Mouse (Mus musculus): ENCODE results near the gene Plvap. TPM values are rescaled to one million over a fixed set of nuclear protein-coding genes. Genes with fewer than 3 reads are reported as not detected.
A peak's percentile ranks its signal among the peaks of the same experiment; 100 is the strongest.

Gene Plvap
- polyA plus RNA-seq, 1 experiment from 2014 or later, result 59.0 TPM

- no peak for DNase-seq (ENCODE audit: low spot score)
- WGBS, result 81% methylated on average over 1 of the region's 1 CpGs
These were observed 43.6 kb downstream of the Plvap start for GRCm38 (mm10) chr8:71468001-71468400.

GRCm38 (mm10) chr8:71467201-71467600, 44.4 kb downstream of the Plvap start:
- Histone ChIP-seq H3K4me1 (ENCODE audit: control insufficient read depth, insufficient read depth, low read length) (peaks cover 26% of the 10 kb centered on the region), H3K27ac (replicated peaks; ENCODE audit: low read depth, low read length) (no peak overlapping the region), H3K4me2 (ENCODE audit: low read depth, low read length) (no peak overlapping the region), H3K4me3 (ENCODE audit: low read depth, low read length) (no peak overlapping the region), H3K9me3 (ENCODE audit: control insufficient read depth, low read length) (no peaks in the 10 kb centered on the region), H3K36me3 (ENCODE audit: control insufficient read depth, insufficient read depth, low read length) (peaks cover 14% of the 10 kb centered on the region), H3K27me3 (replicated peaks; ENCODE audit: control insufficient read depth, insufficient read depth, low read length) (no peaks in the 10 kb centered on the region), H3K9ac (ENCODE audit: low read depth, low read length) (no peak overlapping the region)
- ATAC-seq (ENCODE audit: low read depth) (no peak), DNase-seq (ENCODE audit: low spot score) (no peak)
- 90% methylated on average over 2 of the region's 2 CpGs for WGBS

More at GRCm38 (mm10) chr8:71468001-71468400, 43.6 kb downstream of the Plvap start:
- Histone ChIP-seq H3K4me1 (ENCODE audit: control insufficient read depth, insufficient read depth, low read length) (peaks cover 18% of the 10 kb centered on the region), H3K27me3 (replicated peaks; ENCODE audit: control insufficient read depth, insufficient read depth, low read length) (no peaks in the 10 kb centered on the region), H3K27ac (replicated peaks; ENCODE audit: low read depth, low read length) (no peak overlapping the region), H3K4me3 (ENCODE audit: low read depth, low read length) (no peak overlapping the region), H3K36me3 (ENCODE audit: control insufficient read depth, insufficient read depth, low read length) (peaks cover 22% of the 10 kb centered on the region), H3K9ac (ENCODE audit: low read depth, low read length) (no peak overlapping the region), H3K9me3 (ENCODE audit: control insufficient read depth, low read length) (no peaks in the 10 kb centered on the region), H3K4me2 (ENCODE audit: low read depth, low read length) (no peak overlapping the region)
- ATAC-seq (ENCODE audit: low read depth), result no peak

GRCm38 (mm10) chr8:71466198-71466597, 45.4 kb downstream of the Plvap start:
- Histone ChIP-seq H3K36me3 (ENCODE audit: control insufficient read depth, insufficient read depth, low read length) (peaks cover 12% of the 10 kb centered on the region), H3K9ac (ENCODE audit: low read depth, low read length) (no peak overlapping the region), H3K4me1 (ENCODE audit: control insufficient read depth, insufficient read depth, low read length) (peaks cover 27% of the 10 kb centered on the region), H3K4me3 (ENCODE audit: low read depth, low read length) (no peak overlapping the region), H3K4me2 (ENCODE audit: low read depth, low read length) (no peak overlapping the region), H3K27me3 (replicated peaks; ENCODE audit: control insufficient read depth, insufficient read depth, low read length) (no peaks in the 10 kb centered on the region), H3K27ac (replicated peaks; ENCODE audit: low read depth, low read length) (no peak overlapping the region), H3K9me3 (ENCODE audit: control insufficient read depth, low read length) (no peaks in the 10 kb centered on the region)
- ATAC-seq (ENCODE audit: low read depth), result no peak
- WGBS, result 98% methylated on average over 5 of the region's 5 CpGs
- DNase-seq (ENCODE audit: low spot score), result no peak

GRCm38 (mm10) chr8:71465733-71466132, 45.8 kb downstream of the Plvap start:
- no peak for DNase-seq (ENCODE audit: low spot score)
- no peak for ATAC-seq (ENCODE audit: low read depth)
- peaks cover 27% of the 10 kb centered on the region for H3K4me1 ChIP-seq (ENCODE audit: control insufficient read depth, insufficient read depth, low read length)
- H3K9me3 ChIP-seq (ENCODE audit: control insufficient read depth, low read length), result no peaks in the 10 kb centered on the region
- WGBS, result 79% methylated on average over 8 of the region's 8 CpGs
- no peaks in the 10 kb centered on the region for H3K27me3 ChIP-seq (replicated peaks; ENCODE audit: control insufficient read depth, insufficient read depth, low read length)
- H3K4me3 ChIP-seq (ENCODE audit: low read depth, low read length), result peak overlapping the region; percentile 91
- H3K9ac ChIP-seq (ENCODE audit: low read depth, low read length), result peak overlapping the region; percentile 72
- peak overlapping the region; percentile 93 for H3K4me2 ChIP-seq (ENCODE audit: low read depth, low read length)
- H3K36me3 ChIP-seq (ENCODE audit: control insufficient read depth, insufficient read depth, low read length), result peaks cover 13% of the 10 kb centered on the region
- H3K27ac ChIP-seq (replicated peaks; ENCODE audit: low read depth, low read length), result no peak overlapping the region

- H3K27me3 ChIP-seq (replicated peaks; ENCODE audit: control insufficient read depth, insufficient read depth, low read length), result no peaks in the 10 kb centered on the region
- no peaks in the 10 kb centered on the region for H3K9me3 ChIP-seq (ENCODE audit: control insufficient read depth, low read length)
- DNase-seq (ENCODE audit: low spot score), result peak; percentile 99
- H3K9ac ChIP-seq (ENCODE audit: low read depth, low read length), result peak within 1 kb of the TSS; percentile 82
- peak within 1 kb of the TSS; percentile 91 for H3K4me3 ChIP-seq (ENCODE audit: low read depth, low read length)
- H3K36me3 ChIP-seq (ENCODE audit: control insufficient read depth, insufficient read depth, low read length), result peaks cover 22% of the 10 kb centered on the region
- H3K4me1 ChIP-seq (ENCODE audit: control insufficient read depth, insufficient read depth, low read length), result peaks cover 23% of the 10 kb centered on the region
- under 1% methylated on average over 52 of the region's 59 CpGs for WGBS
- peak within 1 kb of the TSS; percentile 90 for H3K27ac ChIP-seq (replicated peaks; ENCODE audit: low read depth, low read length)
- peak within 1 kb of the TSS; percentile 93 for H3K4me2 ChIP-seq (ENCODE audit: low read depth, low read length)
- ATAC-seq (ENCODE audit: low read depth), result peak; percentile 76
These were observed 46.7 kb downstream of the Plvap start, which contains the start of gene Mrpl34 for GRCm38 (mm10) chr8:71464513-71465500. TSS of gene Mrpl34 (plus strand) at chr8:71464959.

GRCm38 (mm10) chr8:71463188-71464033, 48.1 kb downstream of the Plvap start, which contains the start of gene Abhd8:
TSS of gene Abhd8 (minus strand) at chr8:71463655.
- Histone ChIP-seq H3K9ac (ENCODE audit: low read depth, low read length) (peak within 1 kb of the TSS; percentile 82), H3K27ac (replicated peaks; ENCODE audit: low read depth, low read length) (peak within 1 kb of the TSS; percentile 90), H3K4me1 (ENCODE audit: control insufficient read depth, insufficient read depth, low read length) (peaks cover 20% of the 10 kb centered on the region; the same call in 1 of the 2 replicates), H3K4me3 (ENCODE audit: low read depth, low read length) (peak within 1 kb of the TSS; percentile 91), H3K36me3 (ENCODE audit: control insufficient read depth, insufficient read depth, low read length) (peaks cover 36% of the 10 kb centered on the region), H3K9me3 (ENCODE audit: control insufficient read depth, low read length) (no peaks in the 10 kb centered on the region), H3K4me2 (ENCODE audit: low read depth, low read length) (peak within 1 kb of the TSS; percentile 93), H3K27me3 (replicated peaks; ENCODE audit: control insufficient read depth, insufficient read depth, low read length) (no peaks in the 10 kb centered on the region)
- ATAC-seq (ENCODE audit: low read depth) (peak; percentile 88), DNase-seq (ENCODE audit: low spot score) (peak; percentile 98)
- under 1% methylated on average over 26 of the region's 55 CpGs for WGBS

GRCm38 (mm10) chr8:71462786-71463185, 48.8 kb downstream of the Plvap start:
- Histone ChIP-seq H3K9me3 (ENCODE audit: control insufficient read depth, low read length) (no peaks in the 10 kb centered on the region), H3K4me1 (ENCODE audit: control insufficient read depth, insufficient read depth, low read length) (peaks cover 20% of the 10 kb centered on the region; the same call in 1 of the 2 replicates), H3K36me3 (ENCODE audit: control insufficient read depth, insufficient read depth, low read length) (peaks cover 42% of the 10 kb centered on the region), H3K4me2 (ENCODE audit: low read depth, low read length) (peak overlapping the region; percentile 93), H3K27ac (replicated peaks; ENCODE audit: low read depth, low read length) (peak overlapping the region; percentile 39; the same call in 1 of the 2 replicates), H3K27me3 (replicated peaks; ENCODE audit: control insufficient read depth, insufficient read depth, low read length) (no peaks in the 10 kb centered on the region), H3K4me3 (ENCODE audit: low read depth, low read length) (peak overlapping the region; percentile 91), H3K9ac (ENCODE audit: low read depth, low read length) (peak overlapping the region; percentile 82)
- WGBS, result 10% methylated on average over 12 of the region's 16 CpGs
- DNase-seq (ENCODE audit: low spot score) (peak; percentile 54), ATAC-seq (ENCODE audit: low read depth) (no peak)

- DNase-seq (ENCODE audit: low spot score), result no peak
- Histone ChIP-seq H3K9me3 (ENCODE audit: control insufficient read depth, low read length) (no peaks in the 10 kb centered on the region), H3K9ac (ENCODE audit: low read depth, low read length) (peak overlapping the region; percentile 82), H3K27me3 (replicated peaks; ENCODE audit: control insufficient read depth, insufficient read depth, low read length) (no peaks in the 10 kb centered on the region), H3K4me2 (ENCODE audit: low read depth, low read length) (peak overlapping the region; percentile 93), H3K27ac (replicated peaks; ENCODE audit: low read depth, low read length) (no peak overlapping the region), H3K4me3 (ENCODE audit: low read depth, low read length) (peak overlapping the region; percentile 91), H3K36me3 (ENCODE audit: control insufficient read depth, insufficient read depth, low read length) (peaks cover 45% of the 10 kb centered on the region), H3K4me1 (ENCODE audit: control insufficient read depth, insufficient read depth, low read length) (peaks cover 20% of the 10 kb centered on the region; the same call in 1 of the 2 replicates)
- ATAC-seq (ENCODE audit: low read depth), result no peak
- WGBS, result 68% methylated on average over 4 of the region's 4 CpGs
These were observed 49.4 kb downstream of the Plvap start for GRCm38 (mm10) chr8:71462191-71462590.

Measured in embryonic facial prominence, embryonic 14.5 days (tissue).